Mouse (Mus musculus) frontal cortex, postnatal 14 days (tissue): ENCODE results near the gene Nipal3.

Source experiments
- DNase-seq, 2 experiments: peaks; one replicate each; pipeline ENCODE4 v3.0.0; 2022; ENCODE audit warnings: low spot score in 2 of 2

The Nipal3 gene

DNA sequence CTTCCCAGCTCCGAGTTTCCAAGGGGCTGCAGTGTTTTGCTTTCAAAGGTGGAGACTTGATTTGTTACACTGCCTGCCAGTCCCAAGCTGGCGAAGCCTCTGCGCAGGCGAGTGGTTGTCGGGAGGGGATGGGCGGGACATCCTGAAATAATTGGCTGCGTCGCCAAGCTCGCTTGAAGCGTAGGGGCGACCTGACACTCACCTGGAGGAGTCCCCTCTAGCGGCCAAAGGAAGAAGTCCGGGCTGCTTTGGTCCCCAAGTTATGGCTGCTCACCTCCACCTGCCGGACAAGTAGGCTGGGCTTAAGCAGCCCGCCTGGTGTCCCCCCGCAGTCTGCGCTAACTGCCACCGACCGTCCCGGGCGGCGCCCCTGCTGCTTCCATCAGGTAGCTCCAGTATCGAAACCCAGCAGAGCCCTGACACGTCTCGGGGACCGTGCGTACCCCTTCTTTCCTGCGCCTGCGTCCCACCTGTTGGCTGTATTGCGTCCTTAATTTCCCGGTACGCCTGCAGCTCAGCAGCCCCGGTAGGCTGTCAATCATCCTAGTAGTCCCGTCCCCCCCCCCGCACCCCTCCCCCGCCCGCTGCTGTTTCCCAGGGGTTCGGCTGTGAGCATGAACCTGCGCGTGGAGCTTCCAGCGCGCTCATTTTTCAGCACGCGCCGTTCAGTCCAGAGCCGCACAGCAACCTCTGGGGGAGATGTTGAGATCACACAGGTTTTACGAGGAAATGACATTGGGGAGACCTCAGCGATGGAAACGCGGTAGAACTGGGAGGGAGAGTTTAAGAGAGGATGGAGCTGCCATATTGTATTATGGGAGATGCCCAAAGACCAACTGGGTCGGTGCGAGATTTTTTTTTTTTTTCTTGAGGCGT lies at the start of gene Nipal3, which contains the start of gene Stpg1:
Gene Nipal3 (minus strand): TSS at position 518 of the 876 bp plus-strand sequence.
Gene Stpg1 (plus strand): TSS at position 270 of the 876 bp plus-strand sequence.
- DNase-seq: peak; percentile 77 to 80

DNA sequence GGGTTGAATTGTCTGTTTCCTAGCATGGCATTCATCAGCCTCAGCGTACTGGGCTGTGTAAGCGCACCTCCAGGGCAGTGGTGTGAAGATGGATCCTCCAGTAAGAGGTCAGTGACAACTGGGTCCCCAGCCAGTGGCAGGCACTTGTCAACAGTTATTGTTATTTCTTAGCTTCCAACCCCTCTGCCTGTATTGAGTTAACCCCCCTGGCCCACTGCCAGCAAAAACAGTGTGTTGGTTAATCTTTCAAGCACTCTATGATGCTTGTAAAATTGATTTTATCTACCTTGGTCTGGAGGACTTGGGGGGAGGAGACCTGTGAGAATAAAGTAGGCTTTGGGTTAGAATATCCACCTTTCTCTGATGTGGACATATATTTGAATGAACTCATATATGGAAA lies 49.4 kb upstream of the Nipal3 start:
- no peak for DNase-seq

DNA sequence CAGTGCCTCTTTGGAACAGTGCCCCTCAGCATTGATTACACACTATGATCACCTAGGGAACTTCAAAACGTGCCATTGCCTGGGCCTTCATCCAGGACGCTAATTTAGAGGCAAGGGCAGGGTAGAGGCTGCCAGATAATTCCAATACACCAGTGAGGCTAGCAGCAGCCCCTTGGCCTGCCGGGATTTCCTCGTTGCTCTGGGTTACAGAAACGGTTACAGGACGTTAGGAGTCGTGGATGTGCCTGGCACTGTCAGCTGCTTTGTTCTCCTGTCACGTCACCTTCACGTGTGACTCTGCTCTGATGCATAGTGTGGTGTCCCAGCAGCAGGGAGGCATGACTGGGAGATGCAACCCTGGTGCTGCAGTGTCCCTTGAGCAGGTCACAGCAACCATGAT lies 45.2 kb upstream of the Nipal3 start:
- DNase-seq: no peak

DNA sequence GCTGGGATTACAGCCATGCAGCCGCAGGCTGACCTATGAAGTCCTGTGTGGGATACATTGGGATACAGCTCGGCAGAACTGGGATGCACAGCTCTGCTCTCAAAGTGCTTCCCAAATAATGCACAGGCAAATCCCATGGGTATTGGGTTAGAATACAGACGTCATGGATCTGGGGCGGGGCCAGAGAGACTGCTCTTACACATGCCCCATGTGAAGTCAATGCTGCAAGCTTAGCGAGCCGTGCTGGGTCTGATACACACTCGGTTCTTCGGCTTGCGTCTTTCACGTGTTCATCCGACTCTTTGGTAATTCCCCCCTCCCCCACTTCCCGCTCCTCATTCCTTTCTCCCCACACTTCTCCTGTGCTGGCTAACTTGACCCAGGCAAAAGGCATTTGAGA lies 44.2 kb upstream of the Nipal3 start:
- no peak for DNase-seq

DNA sequence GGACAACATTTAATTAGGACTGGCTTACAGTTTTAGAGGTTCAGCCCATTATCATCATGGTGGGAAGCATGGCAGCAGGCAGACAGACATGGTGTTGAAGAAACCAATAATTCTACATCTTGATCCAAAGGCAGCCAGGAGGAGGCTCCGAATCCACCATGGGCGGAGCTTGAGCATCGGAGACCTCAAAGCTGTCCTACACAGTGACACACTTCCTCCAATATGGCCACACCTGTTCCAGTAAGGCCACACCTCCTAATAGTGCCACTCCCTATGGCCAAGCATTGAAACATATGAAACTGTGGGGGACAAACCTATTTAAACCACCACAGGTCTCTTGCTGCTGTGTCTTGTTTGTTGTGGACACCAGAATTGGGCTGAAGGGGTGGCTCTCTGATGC lies 40.2 kb upstream of the Nipal3 start:
- no peak for DNase-seq

DNA sequence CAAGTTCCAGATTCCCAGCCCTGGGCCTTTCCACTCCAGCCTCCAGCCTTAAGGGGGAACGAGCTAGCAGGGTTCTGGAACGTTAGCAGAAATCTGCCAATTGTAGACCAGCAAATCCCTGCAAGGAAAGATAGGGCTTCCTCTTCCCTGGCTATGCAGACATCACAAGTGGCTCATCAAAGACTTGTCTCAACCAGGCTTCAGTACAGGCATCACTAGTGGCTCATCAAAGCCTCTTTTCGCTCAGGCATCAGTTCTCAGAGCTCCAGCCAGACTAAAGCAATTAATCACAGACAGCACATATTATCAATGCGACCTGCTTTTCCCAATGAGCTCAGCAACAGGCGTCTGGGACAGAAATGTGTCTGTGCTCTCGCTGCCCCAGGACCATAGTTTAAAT lies 38.2 kb upstream of the Nipal3 start:
- DNase-seq: no peak

DNA sequence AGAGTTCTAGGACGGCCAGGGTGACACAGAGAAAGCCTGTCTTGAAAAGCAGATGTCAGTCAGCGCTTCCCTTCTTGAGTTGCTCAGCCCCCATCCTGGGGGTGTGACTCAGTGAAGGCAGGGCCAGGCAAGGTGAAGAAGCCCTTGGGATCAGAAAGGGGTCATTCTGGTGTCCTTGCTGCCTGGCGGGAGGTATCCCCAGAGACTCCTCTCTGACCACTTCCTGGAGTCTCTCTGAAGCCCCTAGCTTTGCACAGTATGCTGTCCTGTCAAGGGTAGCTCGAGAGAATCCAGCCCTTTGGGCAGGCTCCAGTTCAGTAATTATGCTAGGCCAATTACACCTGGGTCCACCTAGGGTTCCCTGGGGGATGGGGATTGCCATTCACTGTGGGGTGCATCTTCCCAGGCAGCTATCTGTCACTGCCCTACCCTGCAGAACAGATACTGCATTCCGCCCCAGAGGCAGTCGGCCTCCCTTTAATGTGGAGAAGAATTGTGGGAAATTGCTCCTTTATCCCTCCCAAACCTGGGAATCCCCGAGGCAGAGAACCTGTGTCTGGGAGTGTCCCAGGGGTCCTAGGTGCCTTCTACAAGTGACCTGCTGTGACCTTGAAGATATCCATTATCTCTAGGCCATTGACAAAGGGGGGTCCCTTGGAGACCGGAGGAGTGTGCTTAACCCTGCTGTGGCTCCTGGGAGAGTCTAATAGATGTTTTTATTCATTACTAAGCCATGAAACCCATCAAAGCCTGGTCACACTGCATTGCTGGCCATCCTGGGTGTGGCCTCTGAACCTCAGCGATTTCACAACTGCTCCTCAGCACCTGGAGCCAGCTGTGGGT lies 37.2 kb upstream of the Nipal3 start:
- DNase-seq: no peak

DNA sequence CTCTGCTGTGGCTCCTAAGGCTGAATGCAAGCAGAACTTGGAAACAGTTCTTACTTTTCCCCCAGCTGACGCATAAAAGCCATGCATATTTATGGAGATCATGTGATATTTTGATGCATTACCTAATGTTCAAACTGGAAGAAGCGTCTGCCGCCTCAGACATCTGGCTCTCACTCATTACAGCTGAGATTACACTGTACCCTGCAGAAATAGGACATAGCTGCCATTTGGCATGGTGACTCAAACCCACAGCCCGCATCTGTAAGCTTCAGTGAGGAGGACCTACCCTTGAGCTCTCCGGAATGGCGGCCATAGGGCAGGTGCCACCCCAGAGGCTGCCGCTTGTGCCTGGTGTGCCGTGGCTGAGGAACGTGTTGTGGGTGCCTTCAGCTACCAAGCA lies 36.4 kb upstream of the Nipal3 start:
- peak; percentile 21 to 40 for DNase-seq

DNA sequence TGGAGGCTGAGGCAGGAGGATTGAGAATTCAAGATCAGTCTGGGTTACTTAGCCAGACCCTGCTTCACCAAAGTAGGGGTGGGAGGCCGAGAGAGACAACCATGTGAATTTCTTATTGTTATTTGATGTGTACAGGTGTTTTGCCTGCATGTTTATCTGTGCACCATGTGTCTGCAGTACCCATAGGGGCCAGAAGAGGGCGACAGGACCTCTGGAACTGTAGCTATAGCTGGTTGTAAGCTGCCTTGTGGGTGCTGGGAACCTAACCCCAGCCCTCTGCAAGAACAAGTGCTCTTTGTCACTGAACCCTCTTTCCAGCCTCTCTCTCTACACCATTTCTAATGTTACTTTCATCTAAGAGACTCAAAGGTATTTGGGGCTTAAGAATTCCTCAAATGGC lies 35.4 kb upstream of the Nipal3 start:
- no peak for DNase-seq

DNA sequence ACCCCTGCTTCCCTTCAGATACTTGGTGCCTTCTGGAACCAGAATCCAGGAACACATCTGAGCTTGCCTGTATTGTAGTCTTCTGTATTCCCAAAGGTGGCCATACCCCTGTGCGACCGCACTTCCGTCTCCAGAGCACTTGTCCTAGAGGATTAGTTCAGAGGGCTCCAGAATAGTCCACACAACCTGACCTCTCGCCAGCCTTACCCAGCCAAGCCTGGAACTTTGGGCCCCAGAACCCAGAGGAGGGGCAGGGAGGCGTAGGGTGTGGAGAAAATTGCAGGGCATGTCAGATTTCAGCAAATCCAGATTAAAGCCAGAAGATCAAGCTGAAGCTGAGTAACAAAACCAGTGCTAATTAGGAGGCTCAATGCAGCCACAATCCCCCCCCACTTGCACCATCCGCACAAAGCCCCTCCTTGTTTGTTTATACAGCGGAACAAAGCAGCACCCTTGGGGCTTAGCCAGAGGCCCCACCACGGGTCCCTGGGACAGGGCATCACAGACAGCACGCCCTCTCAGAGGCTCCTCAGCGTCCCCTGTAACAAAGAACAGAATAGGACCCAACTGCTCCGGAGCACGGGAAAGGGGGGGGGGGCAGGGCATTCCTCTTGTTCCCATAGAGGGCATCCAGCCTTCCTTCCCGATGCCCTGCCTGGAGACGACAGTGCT lies 31.3 kb upstream of the Nipal3 start:
- no peak for DNase-seq

DNA sequence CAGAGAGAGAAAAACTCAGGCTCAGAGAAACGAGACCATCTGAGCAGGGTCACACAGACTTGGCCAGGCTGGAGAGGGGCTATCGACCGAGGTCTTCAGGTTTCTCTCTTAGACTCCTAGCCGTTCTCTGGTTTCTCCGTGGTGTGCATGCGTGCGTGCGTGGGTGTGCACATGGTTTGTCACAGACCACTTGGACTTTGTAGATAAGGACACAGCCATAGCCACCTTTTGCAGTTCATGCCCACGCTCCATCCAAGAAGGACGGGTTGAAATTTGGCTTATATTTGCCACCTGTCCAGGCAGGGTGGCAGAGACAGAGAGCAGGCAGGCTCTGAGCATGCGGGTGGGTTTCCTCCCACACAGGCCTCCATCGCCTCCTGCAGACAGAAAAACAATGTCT lies 30.2 kb upstream of the Nipal3 start:
- DNase-seq: no peak

DNA sequence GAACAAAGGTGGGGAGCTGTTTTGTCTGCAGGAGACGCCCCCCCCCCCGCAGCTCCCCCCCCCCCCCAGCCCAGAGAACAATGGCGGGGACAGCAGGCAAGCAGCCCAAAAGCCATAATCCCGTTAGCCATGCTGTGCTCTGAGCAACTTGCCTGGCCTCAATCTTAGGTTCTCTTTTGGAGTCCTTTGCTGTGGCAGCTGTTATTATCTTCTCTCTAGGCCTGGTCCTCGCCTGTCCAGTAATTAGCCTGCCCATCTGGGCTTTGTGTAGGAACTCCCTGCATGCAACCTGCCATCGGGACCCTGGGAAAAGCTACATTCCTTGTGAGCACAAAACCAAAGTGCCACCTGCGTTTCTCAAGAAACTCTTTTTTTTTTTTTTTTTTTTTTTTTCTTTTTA lies 29.1 kb upstream of the Nipal3 start:
- DNase-seq: no peak

DNA sequence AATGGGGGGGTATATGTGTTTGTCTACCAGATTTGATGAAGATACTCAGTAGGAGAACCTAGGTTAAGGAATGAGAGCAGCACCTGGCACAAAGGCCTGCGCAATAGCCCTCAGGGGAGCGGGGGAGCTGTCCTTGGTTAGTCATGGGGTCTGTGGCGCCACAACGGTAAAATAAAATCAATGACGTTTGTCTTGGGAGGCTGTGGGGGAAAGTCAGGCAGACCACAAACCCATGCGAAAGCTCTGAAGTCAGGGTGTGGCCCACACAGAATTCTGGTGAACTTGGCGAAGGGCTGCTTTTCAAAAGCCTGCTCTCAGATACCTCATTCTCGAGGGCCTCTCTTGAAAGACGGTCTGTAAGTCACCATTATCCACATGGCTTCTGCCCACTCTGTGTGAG lies 25.6 kb upstream of the Nipal3 start:
- DNase-seq: no peak

DNA sequence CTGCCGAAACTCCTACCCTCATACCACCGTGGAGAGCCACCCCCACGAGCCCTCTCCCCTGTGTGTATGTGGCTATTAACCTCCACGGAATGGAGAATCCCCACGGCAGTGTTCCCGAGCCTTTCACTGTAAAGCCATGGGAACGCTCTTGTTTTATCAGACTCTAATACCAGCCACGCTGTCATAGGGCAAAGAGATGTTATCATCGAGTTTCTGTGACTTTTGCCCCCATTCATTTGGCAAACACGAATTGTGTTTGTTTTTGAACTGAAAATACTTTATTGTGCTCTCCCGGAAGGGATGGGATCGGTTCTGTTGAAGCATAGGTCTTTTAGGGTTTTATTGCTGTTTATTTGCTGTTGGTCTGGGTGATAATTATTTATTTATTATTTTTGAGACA lies 23.3 kb upstream of the Nipal3 start:
- DNase-seq: no peak

DNA sequence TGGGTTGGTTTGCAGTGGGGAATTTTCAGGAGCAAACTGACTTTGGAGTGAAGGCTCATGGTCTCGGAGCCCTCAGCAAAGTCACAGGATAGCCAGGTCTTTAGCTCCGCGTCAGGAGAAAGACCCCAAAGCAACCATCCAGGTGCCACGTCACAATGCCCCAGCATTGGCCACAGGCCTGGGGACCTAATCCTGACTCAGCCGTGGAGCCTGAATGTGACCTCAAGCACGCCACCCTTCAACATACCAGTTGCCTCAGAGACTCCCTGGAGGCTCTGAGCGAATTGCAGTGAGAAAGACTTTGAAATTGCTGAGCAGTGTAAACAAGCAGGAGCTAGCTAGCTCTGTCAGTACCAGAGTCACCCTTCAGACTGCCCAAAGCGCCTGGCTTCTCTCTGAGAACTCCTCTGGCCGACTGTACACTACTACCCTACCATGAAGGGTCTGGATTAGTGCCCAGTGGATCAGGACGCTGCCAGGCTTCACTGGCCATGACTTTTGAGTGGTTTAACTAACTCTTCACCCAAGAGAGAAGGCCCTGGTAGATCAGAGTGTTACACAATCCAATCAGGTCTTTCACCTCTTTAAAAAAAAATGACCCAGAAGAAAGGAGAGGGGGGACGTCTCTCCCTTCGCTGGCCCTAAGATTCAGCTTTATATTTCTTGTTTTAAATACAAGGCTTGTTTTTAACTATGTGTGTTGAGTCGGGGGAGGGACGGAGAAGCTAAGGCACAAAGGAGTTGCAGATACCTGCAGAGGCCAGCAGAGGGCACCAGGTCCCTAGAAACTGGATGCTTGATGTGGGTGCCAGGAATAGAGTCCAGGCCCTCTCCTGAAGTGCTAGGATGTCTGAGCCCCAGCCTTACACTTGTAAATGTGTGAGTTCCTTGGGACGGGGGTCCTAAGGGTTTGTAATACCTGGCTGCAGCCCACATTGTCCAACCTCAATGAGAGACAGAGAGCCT lies 21.8 kb upstream of the Nipal3 start:
- DNase-seq: no peak

DNA sequence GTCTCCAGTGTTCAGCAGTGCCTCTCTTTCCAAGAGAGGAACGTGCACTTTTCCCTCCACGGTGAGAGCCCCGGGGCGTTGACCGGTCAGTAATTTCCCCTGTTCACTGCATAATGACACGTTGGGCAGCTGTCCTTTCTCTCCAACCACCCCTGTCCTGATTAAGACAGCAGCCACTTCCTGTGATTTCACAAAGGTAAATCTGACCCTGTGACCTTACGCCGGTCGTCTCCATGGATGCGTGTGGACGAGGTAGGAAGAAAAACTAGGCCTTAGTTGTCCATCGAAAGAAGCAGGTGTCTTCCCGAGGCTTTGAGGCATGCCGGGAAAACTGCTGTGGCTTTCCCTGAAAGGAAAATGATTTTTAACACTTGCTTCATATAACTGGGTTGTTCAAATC lies 20.1 kb upstream of the Nipal3 start:
- DNase-seq: no peak

DNA sequence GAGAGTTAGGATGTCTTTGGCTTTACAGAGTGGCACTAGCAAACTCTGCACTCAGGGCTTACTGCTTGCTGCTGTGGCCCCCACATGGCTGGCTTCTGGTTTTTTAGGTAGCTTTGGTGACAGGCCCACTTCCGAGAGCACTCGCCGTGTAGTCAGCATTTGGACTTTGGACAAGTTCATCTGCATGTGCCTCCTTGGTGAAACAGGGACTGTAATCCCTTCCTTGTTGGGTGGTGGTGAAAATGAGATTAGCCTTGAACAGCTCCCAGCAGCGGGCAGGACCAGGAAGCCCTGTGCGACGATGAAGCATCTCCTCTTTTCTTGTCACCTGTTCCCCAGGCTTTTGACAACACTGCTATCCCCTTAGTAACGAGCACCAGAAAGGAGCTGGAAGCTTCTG lies 19.0 kb upstream of the Nipal3 start:
- no peak for DNase-seq

DNA sequence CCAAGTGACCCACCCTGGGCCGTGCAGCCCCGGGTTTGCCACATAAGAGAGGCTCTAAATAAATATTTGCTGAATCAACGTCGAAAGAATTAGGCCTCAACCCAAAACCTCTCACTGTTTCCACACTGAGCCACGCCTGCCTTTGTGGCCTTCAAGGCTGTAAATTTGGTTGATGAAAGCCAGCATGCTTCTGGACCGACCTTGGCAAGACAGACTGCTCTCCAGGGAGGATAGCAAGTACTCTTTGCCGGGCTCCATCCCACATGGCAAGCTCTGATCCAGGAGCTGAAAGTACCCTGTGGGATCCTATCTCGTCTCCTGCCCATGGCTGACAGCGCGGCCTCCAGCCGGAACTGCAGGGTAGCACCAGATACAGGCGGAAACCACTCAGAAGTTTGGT lies 14.7 kb upstream of the Nipal3 start:
- DNase-seq: no peak

DNA sequence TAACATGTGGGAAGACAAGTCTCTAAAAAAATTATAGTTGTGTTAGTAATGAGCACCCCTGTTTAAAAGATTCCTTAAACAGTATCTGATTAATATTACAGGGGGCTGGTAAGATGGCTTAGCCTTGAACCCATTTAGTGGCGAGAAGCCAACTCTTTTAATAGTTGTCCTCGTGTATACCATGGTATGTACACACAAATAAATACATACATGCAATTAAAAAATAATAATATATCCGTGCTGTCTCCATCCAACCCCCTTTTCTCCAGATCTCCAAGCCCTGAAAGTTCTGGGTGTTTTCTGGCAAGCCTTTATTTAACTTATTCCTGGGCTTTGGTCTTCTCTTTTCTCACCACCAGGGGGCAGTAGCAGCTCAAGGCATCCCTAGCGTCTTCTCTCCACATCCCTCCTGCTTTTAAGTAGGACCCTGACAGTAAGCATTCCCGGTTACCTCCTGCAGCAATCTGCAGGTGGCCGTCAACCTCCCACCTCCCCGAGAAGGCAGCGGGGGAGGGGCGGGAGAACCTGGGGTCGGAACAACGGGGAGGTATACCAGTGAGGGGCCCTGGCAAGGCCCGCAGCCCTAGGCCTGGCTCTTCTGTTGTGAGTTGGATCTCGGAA lies 13.7 kb upstream of the Nipal3 start:
- DNase-seq: peak; percentile 54 to 85

DNA sequence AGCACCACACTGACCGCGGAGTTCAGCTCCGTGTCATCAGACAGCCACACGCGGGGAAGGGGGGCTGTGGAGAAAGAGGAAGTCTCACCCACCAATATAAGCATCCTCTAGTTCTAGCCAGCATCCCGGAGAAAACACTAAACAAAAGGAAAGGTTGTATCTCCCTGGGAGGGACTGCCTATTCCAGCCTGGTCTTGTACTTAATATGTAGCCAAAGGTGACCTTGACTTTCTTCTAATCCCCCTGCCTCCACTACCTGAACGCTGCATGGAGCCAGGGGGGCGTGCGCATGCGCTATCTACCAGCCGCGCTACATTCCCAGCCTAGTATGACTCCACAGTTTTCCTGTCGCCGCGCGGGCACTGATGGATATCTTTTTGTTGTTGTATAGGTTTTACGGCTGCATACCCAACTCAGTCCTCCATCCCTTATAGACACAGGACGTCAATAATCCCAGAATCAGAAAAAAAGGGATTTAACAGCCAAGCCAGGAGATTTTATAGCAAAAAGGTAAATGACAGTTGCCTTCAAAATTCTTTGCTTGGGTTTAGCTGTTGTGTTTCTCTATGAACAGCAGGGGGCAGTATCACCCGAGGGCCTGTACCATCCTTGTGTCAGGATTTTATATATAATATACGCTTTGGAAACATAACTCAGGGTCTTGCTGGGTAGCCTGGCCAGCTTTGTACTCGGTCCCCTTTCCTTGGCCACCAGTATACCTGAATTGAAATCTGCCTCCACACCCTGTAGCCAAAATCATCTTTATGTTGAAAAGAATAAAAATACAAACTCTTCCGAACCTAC lies 12.9 kb upstream of the Nipal3 start:
- peak; percentile 46 to 51 for DNase-seq
